Mouse (Mus musculus) kidney, embryonic 15.5 days (tissue): ENCODE results near the gene Got2. TPM values are rescaled to one million over a fixed set of nuclear protein-coding genes. Genes with fewer than 3 reads are reported as not detected.
"Not testable (repeated sequence)": the region's sequence is repeated elsewhere in the genome, so short reads cannot be mapped to it uniquely, and the experiment has no call there.

Source experiments
- ATAC-seq: fragments of 200-750 bp; cut with Nextera tagmentation; replicated peaks from 2 replicates; pipeline ENCODE4 v1.8.0; 2017; ENCODE audit warnings: moderate TSS enrichment; ENCODE audit not compliant: low FRiP score
- H3K27ac ChIP-seq: fragments of 300-500 bp; sonication (generic); 2 replicates; pipeline ENCODE4 v1.5.1; 2015; ENCODE audit warnings: mild to moderate bottlenecking, inconsistent platforms
- H3K27me3 ChIP-seq: fragments of 300-500 bp; sonication (generic); 2 replicates; pipeline ENCODE4 v1.6.1; 2015; ENCODE audit warnings: inconsistent platforms
- H3K36me3 ChIP-seq: fragments of 300-500 bp; sonication (generic); 2 replicates; pipeline ENCODE4 v1.6.1; 2015; ENCODE audit warnings: inconsistent platforms
- H3K4me1 ChIP-seq: fragments of 300-500 bp; sonication (generic); 2 replicates; pipeline ENCODE4 v1.6.1; 2015; ENCODE audit warnings: inconsistent platforms
- H3K4me2 ChIP-seq: fragments of 300-500 bp; sonication (generic); 2 replicates; pipeline ENCODE4 v1.6.1; 2015; ENCODE audit warnings: moderate library complexity, mild to moderate bottlenecking, inconsistent platforms
- H3K4me3 ChIP-seq: fragments of 300-500 bp; sonication (generic); replicated peaks from 2 replicates; pipeline ENCODE4 v1.5.1; 2015; ENCODE audit warnings: mild to moderate bottlenecking, inconsistent platforms
- H3K9ac ChIP-seq: fragments of 300-500 bp; sonication (generic); 2 replicates; pipeline ENCODE4 v1.6.1; 2015; ENCODE audit warnings: mild to moderate bottlenecking, inconsistent platforms
- H3K9me3 ChIP-seq: fragments of 300-500 bp; sonication (generic); replicated peaks from 2 replicates; pipeline ENCODE4 v1.6.1; 2016; ENCODE audit warnings: inconsistent platforms
- WGBS: fragments of 180-500 bp; shearing (Covaris S2); methylation state at CpG from one replicate; pipeline ENCODE4 v1.1.7; 2015; ENCODE audit warnings: mixed read lengths; 5-methylcytosine and 5-hydroxymethylcytosine counted together
- polyA plus RNA-seq: library from polyadenylated mRNA; unstranded; fragments of >200 nt; fragmentation: Nextera tagmentation; extraction: Ambion mirVana; gene quantifications from 2 replicates; pipeline ENCODE4 v1.2.1, GENCODE M21; 2015

The Got2 gene
- polyA plus RNA-seq, 1 experiment from 2014 or later = 248 TPM

- H3K4me1 ChIP-seq, H3K4me3 ChIP-seq, ATAC-seq, H3K27me3 ChIP-seq, H3K9me3 ChIP-seq, H3K4me2 ChIP-seq, H3K27ac ChIP-seq, H3K9ac ChIP-seq: not testable (repeated sequence)
- 81% methylated on average over 10 of the region's 11 CpGs for WGBS
- peaks cover 50% of the 10 kb centered on the region for H3K36me3 ChIP-seq
These were observed 24.4 kb downstream of the Got2 start for GRCm38 (mm10) chr8:95863761-95864440.

GRCm38 (mm10) chr8:95854174-95854573 is 34.2 kb downstream of the Got2 start:
- H3K27me3 ChIP-seq = no peaks in the 10 kb centered on the region
- H3K27ac ChIP-seq = no peak overlapping the region
- no peak overlapping the region for H3K4me2 ChIP-seq
- no peak overlapping the region for H3K4me3 ChIP-seq
- WGBS = 87% methylated on average over 6 of the region's 6 CpGs
- no peak overlapping the region for H3K9ac ChIP-seq
- no peak for ATAC-seq
- peaks cover 10% of the 10 kb centered on the region for H3K4me1 ChIP-seq
- no peaks in the 10 kb centered on the region for H3K9me3 ChIP-seq
- no peaks in the 10 kb centered on the region for H3K36me3 ChIP-seq

GRCm38 (mm10) chr8:95853102-95853843 is 35.1 kb downstream of the Got2 start, which contains the start of gene Slc38a7:
Gene Slc38a7 (minus strand): TSS chr8:95853539.
- Histone ChIP-seq H3K9me3 (no peaks in the 10 kb centered on the region), H3K4me3 (peak within 1 kb of the TSS; percentile 68), H3K27ac (no peak within 1 kb of the TSS), H3K36me3 (peaks cover 6% of the 10 kb centered on the region; the same call in 1 of the 2 replicates), H3K27me3 (no peaks in the 10 kb centered on the region), H3K9ac (peak within 1 kb of the TSS; percentile 63), H3K4me2 (peak within 1 kb of the TSS; percentile 77), H3K4me1 (peaks cover 10% of the 10 kb centered on the region)
- 22% methylated on average over 22 of the region's 22 CpGs for WGBS
- ATAC-seq = peak; percentile 97

GRCm38 (mm10) chr8:95852290-95852689 is 36.1 kb downstream of the Got2 start:
- Histone ChIP-seq H3K4me2 (peak overlapping the region; percentile 77), H3K9me3 (no peaks in the 10 kb centered on the region), H3K27me3 (no peaks in the 10 kb centered on the region), H3K4me3 (peak overlapping the region; percentile 68), H3K36me3 (peaks cover 13% of the 10 kb centered on the region; the same call in 1 of the 2 replicates), H3K9ac (peak overlapping the region; percentile 63; the same call in 1 of the 2 replicates), H3K4me1 (peaks cover 10% of the 10 kb centered on the region), H3K27ac (no peak overlapping the region)
- WGBS = 56% methylated on average over 4 of the region's 4 CpGs
- ATAC-seq = no peak

- no peak for ATAC-seq
- WGBS = 97% methylated on average over 2 of the region's 2 CpGs
- peaks cover 10% of the 10 kb centered on the region for H3K4me1 ChIP-seq
These were observed 38.0 kb downstream of the Got2 start for GRCm38 (mm10) chr8:95850326-95850725.

GRCm38 (mm10) chr8:95848734-95849464 is 39.4 kb downstream of the Got2 start:
- Histone ChIP-seq H3K9me3 (no peaks in the 10 kb centered on the region), H3K9ac (no peak overlapping the region), H3K36me3 (peaks cover 41% of the 10 kb centered on the region), H3K27me3 (no peaks in the 10 kb centered on the region), H3K4me1 (peaks cover 10% of the 10 kb centered on the region), H3K27ac (no peak overlapping the region), H3K4me3 (no peak overlapping the region), H3K4me2 (no peak overlapping the region)
- WGBS = 92% methylated on average over 19 of the region's 19 CpGs
- ATAC-seq = no peak

More at GRCm38 (mm10) chr8:95850326-95850725, 38.0 kb downstream of the Got2 start:
- H3K9ac ChIP-seq = no peak overlapping the region
- no peak overlapping the region for H3K4me2 ChIP-seq
- H3K36me3 ChIP-seq = peaks cover 28% of the 10 kb centered on the region
- no peaks in the 10 kb centered on the region for H3K9me3 ChIP-seq
- no peaks in the 10 kb centered on the region for H3K27me3 ChIP-seq
- no peak overlapping the region for H3K4me3 ChIP-seq
- no peak overlapping the region for H3K27ac ChIP-seq

- H3K4me2 ChIP-seq = no peak overlapping the region
These were observed 40.2 kb downstream of the Got2 start for GRCm38 (mm10) chr8:95848061-95848551.

GRCm38 (mm10) chr8:95845026-95845425 is 43.3 kb downstream of the Got2 start:
- H3K9me3 ChIP-seq = no peaks in the 10 kb centered on the region
- no peak overlapping the region for H3K9ac ChIP-seq
- no peaks in the 10 kb centered on the region for H3K4me1 ChIP-seq
- no peak overlapping the region for H3K27ac ChIP-seq
- peaks cover 67% of the 10 kb centered on the region for H3K36me3 ChIP-seq
- no peak for ATAC-seq
- H3K4me2 ChIP-seq = no peak overlapping the region
- H3K4me3 ChIP-seq = no peak overlapping the region
- no peaks in the 10 kb centered on the region for H3K27me3 ChIP-seq
- WGBS = 89% methylated on average over 7 of the region's 7 CpGs

More at GRCm38 (mm10) chr8:95848061-95848551, 40.2 kb downstream of the Got2 start:
- H3K36me3 ChIP-seq = peaks cover 45% of the 10 kb centered on the region
- no peak overlapping the region for H3K9ac ChIP-seq
- H3K4me1 ChIP-seq = peaks cover 10% of the 10 kb centered on the region
- ATAC-seq = no peak
- H3K27me3 ChIP-seq = no peaks in the 10 kb centered on the region
- H3K4me3 ChIP-seq = no peak overlapping the region
- no peak overlapping the region for H3K27ac ChIP-seq
- WGBS = 75% methylated on average over 24 of the region's 24 CpGs
- no peaks in the 10 kb centered on the region for H3K9me3 ChIP-seq

- Histone ChIP-seq H3K27ac (no peak overlapping the region), H3K4me1 (no peaks in the 10 kb centered on the region), H3K4me3 (no peak overlapping the region), H3K4me2 (no peak overlapping the region), H3K9me3 (no peaks in the 10 kb centered on the region), H3K36me3 (peaks cover 72% of the 10 kb centered on the region), H3K27me3 (no peaks in the 10 kb centered on the region), H3K9ac (no peak overlapping the region)
- no peak for ATAC-seq
- WGBS = 93% methylated on average over 6 of the region's 6 CpGs
These were observed 44.4 kb downstream of the Got2 start for GRCm38 (mm10) chr8:95843968-95844367.

GRCm38 (mm10) chr8:95841436-95841835 is 46.9 kb downstream of the Got2 start:
- no peak for ATAC-seq
- Histone ChIP-seq H3K4me3 (no peak overlapping the region), H3K27ac (no peak overlapping the region), H3K9me3 (no peaks in the 10 kb centered on the region), H3K36me3 (peaks cover 64% of the 10 kb centered on the region), H3K27me3 (no peaks in the 10 kb centered on the region), H3K9ac (no peak overlapping the region), H3K4me1 (no peaks in the 10 kb centered on the region), H3K4me2 (no peak overlapping the region)
- WGBS = 91% methylated on average over 15 of the region's 15 CpGs

GRCm38 (mm10) chr8:95839289-95839688 is 49.1 kb downstream of the Got2 start:
- H3K4me3 ChIP-seq = no peak overlapping the region
- 99% methylated on average over 4 of the region's 4 CpGs for WGBS
- no peak overlapping the region for H3K4me2 ChIP-seq
- H3K4me1 ChIP-seq = no peaks in the 10 kb centered on the region
- H3K36me3 ChIP-seq = peaks cover 44% of the 10 kb centered on the region
- no peaks in the 10 kb centered on the region for H3K9me3 ChIP-seq
- H3K27me3 ChIP-seq = no peaks in the 10 kb centered on the region
- no peak for ATAC-seq
- H3K27ac ChIP-seq = no peak overlapping the region
- no peak overlapping the region for H3K9ac ChIP-seq

- Histone ChIP-seq H3K9ac (no peak overlapping the region), H3K4me1 (peaks cover 15% of the 10 kb centered on the region), H3K36me3 (peaks cover 33% of the 10 kb centered on the region), H3K4me3 (no peak overlapping the region), H3K27ac (no peak overlapping the region), H3K9me3 (no peaks in the 10 kb centered on the region), H3K4me2 (no peak overlapping the region), H3K27me3 (no peaks in the 10 kb centered on the region)
- WGBS = 90% methylated on average over 10 of the region's 10 CpGs
- no peak for ATAC-seq
These were observed 51.1 kb downstream of the Got2 start for GRCm38 (mm10) chr8:95837266-95837665.
